Mouse (Mus musculus) embryonic facial prominence, embryonic 12.5 days (tissue): ENCODE measurements around the gene Zmym6. TPM values are rescaled to one million over a fixed set of nuclear protein-coding genes. Genes with fewer than 3 reads are reported as not detected.

Experiments
- ATAC-seq: fragments of 200-750 bp; cut with Nextera tagmentation; 2 replicates; pipeline ENCODE4 v1.8.0; 2017; ENCODE audit not compliant: insufficient number of reproducible peaks, insufficient read depth, low FRiP score, low TSS enrichment
- H3K27ac ChIP-seq: fragments of 300-500 bp; sonication (generic); 2 replicates; pipeline ENCODE4 v1.5.1; 2016; ENCODE audit warnings: mild to moderate bottlenecking
- H3K27me3 ChIP-seq: fragments of 300-500 bp; sonication (generic); 2 replicates; pipeline ENCODE4 v1.6.1; 2016; ENCODE audit warnings: mild to moderate bottlenecking, moderate library complexity
- H3K36me3 ChIP-seq: fragments of 300-500 bp; sonication (generic); 2 replicates; pipeline ENCODE4 v1.6.1; 2016; ENCODE audit warnings: mild to moderate bottlenecking
- H3K4me1 ChIP-seq: fragments of 300-500 bp; sonication (generic); 2 replicates; pipeline ENCODE4 v1.6.1; 2016
- H3K4me2 ChIP-seq: fragments of 300-500 bp; sonication (generic); replicated peaks from 2 replicates; pipeline ENCODE4 v1.6.1; 2016; ENCODE audit warnings: mild to moderate bottlenecking, moderate library complexity
- H3K4me3 ChIP-seq: fragments of 300-500 bp; sonication (generic); 2 replicates; pipeline ENCODE4 v1.5.1; 2016; ENCODE audit warnings: mild to moderate bottlenecking
- H3K9ac ChIP-seq: fragments of 300-500 bp; sonication (generic); 2 replicates; pipeline ENCODE4 v1.6.1; 2016; ENCODE audit warnings: mild to moderate bottlenecking, moderate library complexity
- H3K9me3 ChIP-seq: fragments of 300-500 bp; sonication (generic); 2 replicates; pipeline ENCODE4 v1.6.1; 2016; ENCODE audit warnings: mild to moderate bottlenecking, moderate library complexity
- WGBS: fragments of 180-500 bp; shearing (Covaris S2); methylation state at CpG from one replicate; pipeline ENCODE4 v1.1.7; 2016; 5-methylcytosine and 5-hydroxymethylcytosine counted together
- polyA plus RNA-seq: library from polyadenylated mRNA; unstranded; fragments of >200 nt; fragmentation: Nextera tagmentation; extraction: Ambion mirVana; gene quantifications from 2 replicates; pipeline ENCODE4 v1.2.1, GENCODE M21; 2016

The Zmym6 gene
- polyA plus RNA-seq, 1 experiment from 2014 or later: 35.2 TPM

- H3K9me3 ChIP-seq: no peaks in the 10 kb centered on the region
- H3K27ac ChIP-seq: no peak within 1 kb of the TSS
- H3K9ac ChIP-seq: peak within 1 kb of the TSS; percentile 62
- H3K4me1 ChIP-seq: peaks cover 18% of the 10 kb centered on the region
- H3K4me2 ChIP-seq: peak within 1 kb of the TSS; percentile 100
- no peaks in the 10 kb centered on the region for H3K36me3 ChIP-seq
- H3K4me3 ChIP-seq: peak within 1 kb of the TSS; percentile 70
- under 1% methylated on average over 48 of the region's 67 CpGs for whole genome bisulfite sequencing
- peaks cover 64% of the 10 kb centered on the region for H3K27me3 ChIP-seq
- ATAC-seq: no peak
These were observed 91.7 kb downstream of the Zmym6 start, which contains the start of gene Dlgap3 for GRCm38 (mm10) chr4:127168914-127169345. Gene Dlgap3, plus strand, starts transcription at chr4:127169204.

GRCm38 (mm10) chr4:127169346-127170221 lies 92.4 kb downstream of the Zmym6 start:
- Histone ChIP-seq H3K9me3 (no peaks in the 10 kb centered on the region), H3K27me3 (peaks cover 64% of the 10 kb centered on the region), H3K36me3 (no peaks in the 10 kb centered on the region), H3K27ac (no peak overlapping the region), H3K4me1 (peaks cover 18% of the 10 kb centered on the region), H3K9ac (peak overlapping the region; percentile 62), H3K4me2 (peak overlapping the region; percentile 100), H3K4me3 (peak overlapping the region; percentile 70)
- peak; percentile 30; the same call in 1 of the 2 replicates for ATAC-seq
- WGBS: 2% methylated on average over 45 of the region's 51 CpGs

DNA sequence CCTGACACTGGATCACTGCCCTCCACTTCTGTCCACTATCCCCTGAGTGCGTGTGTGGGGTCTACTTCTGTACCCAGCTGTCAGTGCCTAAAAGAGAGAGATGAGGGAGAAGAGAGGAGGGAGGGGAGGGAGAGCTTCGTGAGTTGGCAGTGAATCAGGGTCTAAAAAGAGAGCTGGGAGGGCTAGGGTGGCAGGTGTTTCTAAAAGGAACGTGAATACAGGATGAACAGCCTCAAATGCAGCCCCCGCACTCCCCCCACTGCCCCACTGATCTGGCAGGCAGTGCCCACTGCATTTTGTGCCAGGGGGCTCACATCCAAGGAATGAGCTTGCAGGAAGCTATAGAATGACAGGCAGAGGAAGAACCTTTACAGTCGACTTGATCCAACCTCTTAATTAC lies 93.7 kb downstream of the Zmym6 start:
- no peak overlapping the region for H3K4me3 ChIP-seq
- H3K4me1 ChIP-seq: peaks cover 18% of the 10 kb centered on the region
- H3K27ac ChIP-seq: no peak overlapping the region
- peaks cover 64% of the 10 kb centered on the region for H3K27me3 ChIP-seq
- ATAC-seq: no peak
- H3K4me2 ChIP-seq: no peak overlapping the region
- no peaks in the 10 kb centered on the region for H3K36me3 ChIP-seq
- H3K9ac ChIP-seq: no peak overlapping the region
- H3K9me3 ChIP-seq: no peaks in the 10 kb centered on the region
- WGBS: 46% methylated on average over 5 of the region's 5 CpGs

DNA sequence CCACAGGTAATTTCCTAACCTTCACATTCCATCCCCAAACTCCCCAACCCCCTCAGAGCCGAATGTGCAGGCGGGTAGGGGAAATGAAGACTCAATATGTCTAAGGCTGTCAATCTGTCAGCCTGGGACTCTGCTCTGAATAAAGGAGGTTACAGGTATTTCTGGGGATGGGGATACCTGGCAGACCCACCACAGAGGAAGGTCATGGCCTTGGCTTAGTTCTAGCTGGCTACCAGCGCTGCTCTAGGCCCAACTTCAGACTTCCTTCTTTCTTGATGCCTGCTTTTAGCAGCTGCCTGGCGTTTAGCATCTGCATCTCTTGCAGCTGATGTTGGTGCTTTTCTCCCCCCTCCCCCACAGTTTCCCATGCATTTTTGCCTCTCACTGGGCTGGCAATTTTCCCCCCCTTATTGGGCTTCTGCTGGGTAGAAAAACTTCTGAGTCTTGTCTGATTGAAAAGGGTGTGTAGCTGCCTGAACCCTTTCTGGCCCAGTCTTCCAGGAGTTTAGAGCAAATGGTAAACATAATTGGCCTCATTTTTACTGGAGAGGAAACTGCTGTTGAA lies 94.2 kb downstream of the Zmym6 start:
- Histone ChIP-seq H3K4me2 (no peak overlapping the region), H3K9me3 (no peaks in the 10 kb centered on the region), H3K27ac (no peak overlapping the region), H3K4me3 (no peak overlapping the region), H3K4me1 (peaks cover 18% of the 10 kb centered on the region), H3K27me3 (peaks cover 64% of the 10 kb centered on the region), H3K36me3 (no peaks in the 10 kb centered on the region), H3K9ac (no peak overlapping the region)
- ATAC-seq: no peak
- WGBS: 54% methylated on average over 4 of the region's 4 CpGs

- Histone ChIP-seq H3K4me3 (no peak overlapping the region), H3K36me3 (no peaks in the 10 kb centered on the region), H3K9me3 (no peaks in the 10 kb centered on the region), H3K4me1 (peaks cover 18% of the 10 kb centered on the region), H3K27me3 (peaks cover 59% of the 10 kb centered on the region), H3K9ac (no peak overlapping the region), H3K4me2 (no peak overlapping the region), H3K27ac (no peak overlapping the region)
- 18% methylated on average over 7 of the region's 7 CpGs for WGBS
- no peak for ATAC-seq
These were observed 94.9 kb downstream of the Zmym6 start for GRCm38 (mm10) chr4:127172119-127172518.

- no peak for ATAC-seq
- Histone ChIP-seq H3K9me3 (no peaks in the 10 kb centered on the region), H3K27ac (no peak overlapping the region), H3K4me3 (no peak overlapping the region), H3K4me2 (no peak overlapping the region), H3K36me3 (no peaks in the 10 kb centered on the region), H3K27me3 (peaks cover 55% of the 10 kb centered on the region), H3K9ac (no peak overlapping the region), H3K4me1 (peaks cover 18% of the 10 kb centered on the region)
- 68% methylated on average over 4 of the region's 4 CpGs for WGBS
These were observed 95.4 kb downstream of the Zmym6 start for GRCm38 (mm10) chr4:127172614-127173013.

DNA sequence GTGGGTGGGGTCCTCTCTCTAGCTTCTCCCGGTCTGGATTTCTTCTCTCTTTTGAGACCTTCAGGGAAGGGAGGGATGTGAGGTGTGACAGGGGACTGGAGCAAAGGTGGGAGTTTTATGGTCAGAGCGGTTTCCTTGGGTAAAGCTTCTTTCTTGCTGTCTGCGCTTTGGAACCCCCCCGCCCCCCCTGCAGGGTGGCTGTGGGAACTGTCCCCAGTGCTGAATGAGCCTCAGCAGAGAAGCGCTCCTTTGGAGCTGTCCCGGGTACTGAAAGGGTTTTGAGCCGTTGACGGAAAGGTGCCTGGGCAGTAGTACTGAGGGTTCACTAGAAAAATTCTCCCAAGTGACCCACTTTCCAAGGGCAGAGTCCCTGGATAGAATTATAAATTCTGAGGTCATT lies 96.3 kb downstream of the Zmym6 start:
- no peaks in the 10 kb centered on the region for H3K36me3 ChIP-seq
- WGBS: 4% methylated on average over 8 of the region's 8 CpGs
- H3K27me3 ChIP-seq: peaks cover 49% of the 10 kb centered on the region
- H3K4me3 ChIP-seq: no peak overlapping the region
- no peaks in the 10 kb centered on the region for H3K9me3 ChIP-seq
- H3K4me2 ChIP-seq: no peak overlapping the region
- no peak overlapping the region for H3K27ac ChIP-seq
- no peak overlapping the region for H3K9ac ChIP-seq
- peaks cover 13% of the 10 kb centered on the region for H3K4me1 ChIP-seq
- ATAC-seq: no peak

Other genes starting within 250 kb of the Zmym6 start
- gene Zmym4, start 109.2 kb upstream of the Zmym6 start, polyA plus RNA-seq: 35.2 and 36.4 TPM in 2 replicates
- 168 and 187 TPM in 2 replicates for gene Sfpq, start 56.1 kb upstream of the Zmym6 start, polyA plus RNA-seq
- 23.8 and 27.1 TPM in 2 replicates for gene Zmym1, start 16.2 kb upstream of the Zmym6 start, polyA plus RNA-seq
- gene Tmem35b, start 46.3 kb downstream of the Zmym6 start, polyA plus RNA-seq: 15.9 and 17.6 TPM in 2 replicates
- gene Dlgap3, start 91.8 kb downstream of the Zmym6 start, polyA plus RNA-seq: 1.3 TPM in 2 replicates
- gene Smim12, start 166.4 kb downstream of the Zmym6 start, polyA plus RNA-seq: 49.1 and 51.1 TPM in 2 replicates
- 11.8 and 15.1 TPM in 2 replicates for gene Gja4, start 236.7 kb downstream of the Zmym6 start, polyA plus RNA-seq